Mouse (Mus musculus) layer of hippocampus, adult 18-20 months (tissue): Measurements from ENCODE around the gene Rhobtb3. TPM values are rescaled to one million over a fixed set of nuclear protein-coding genes. Genes with fewer than 3 reads are reported as not detected.

Source experiments
- total RNA-seq, 2 experiments: library from RNA; stranded (reverse); gene quantifications; 2 replicates each; pipeline ENCODE4 v1.2.3; 2021

Gene Rhobtb3
- total RNA-seq, 2 experiments from 2014 or later = 15.0 to 15.9 TPM

Other genes with a start within 250 kb of the Rhobtb3 start
- 10 to 100 TPM; 31.5 to 34.6 TPM for gene Ell2, start 237.2 kb downstream of the Rhobtb3 start, total RNA-seq
- 10 to 100 TPM; 42.9 to 43.3 TPM for gene Glrx, start 104.1 kb downstream of the Rhobtb3 start, total RNA-seq
- gene Spata9, start 23.2 kb upstream of the Rhobtb3 start, total RNA-seq = not detected
- gene Rfesd, start 74.8 kb upstream of the Rhobtb3 start, total RNA-seq = 10 to 100 TPM; 15.7 to 16.7 TPM
- 1 to 10 TPM; 2.5 to 3.2 TPM for gene Gpr150, start 113.1 kb upstream of the Rhobtb3 start, total RNA-seq
- gene Arsk, start 154.7 kb upstream of the Rhobtb3 start, total RNA-seq = 1 to 10 TPM; 6.2 TPM
- gene Ttc37, start 154.8 kb upstream of the Rhobtb3 start, total RNA-seq = 10 to 100 TPM; 17.1 to 17.3 TPM